Mouse (Mus musculus) hindbrain, embryonic 14.5 days (tissue): Measurements from ENCODE around the gene Hmg20b. TPM values are rescaled to one million over a fixed set of nuclear protein-coding genes. Genes with fewer than 3 reads are reported as not detected.

Experiments
- ATAC-seq: fragments of 200-750 bp; cut with Nextera tagmentation; 2 replicates; pipeline ENCODE4 v1.8.0; 2017; ENCODE audit warnings: moderate number of reproducible peaks, mild to moderate bottlenecking, moderate TSS enrichment, moderate library complexity; ENCODE audit not compliant: low FRiP score
- DNase-seq: peaks from one replicate; pipeline ENCODE4 v3.0.0-alpha.2; 2015; ENCODE audit warnings: low spot score
- H3K27ac ChIP-seq: fragments of 300-500 bp; sonication (generic); 2 replicates; pipeline ENCODE4 v1.5.1; 2014; ENCODE audit warnings: mild to moderate bottlenecking, moderate library complexity
- H3K27me3 ChIP-seq: fragments of 300-500 bp; sonication (generic); 2 replicates; pipeline ENCODE4 v1.6.1; 2014; ENCODE audit warnings: mild to moderate bottlenecking, low read length, mixed read lengths; ENCODE audit not compliant: control insufficient read depth, insufficient read depth
- H3K36me3 ChIP-seq: fragments of 300-500 bp; sonication (generic); replicated peaks from 2 replicates; pipeline ENCODE4 v1.6.1; 2014; ENCODE audit not compliant: control insufficient read depth, insufficient read depth
- H3K4me1 ChIP-seq: fragments of 300-500 bp; sonication (generic); replicated peaks from 2 replicates; pipeline ENCODE4 v1.6.1; 2014; ENCODE audit warnings: antibody characterized with exemption, low read length, mixed read lengths; ENCODE audit not compliant: control insufficient read depth, insufficient read depth
- H3K4me2 ChIP-seq: fragments of 300-500 bp; sonication (generic); replicated peaks from 2 replicates; pipeline ENCODE4 v1.6.1; 2014; ENCODE audit warnings: mild to moderate bottlenecking, moderate library complexity
- H3K4me3 ChIP-seq: fragments of 300-500 bp; sonication (generic); replicated peaks from 2 replicates; pipeline ENCODE4 v1.5.1; 2014; ENCODE audit warnings: mild to moderate bottlenecking, low read length
- H3K9ac ChIP-seq: fragments of 300-500 bp; sonication (generic); 2 replicates; pipeline ENCODE4 v1.6.1; 2014
- H3K9me3 ChIP-seq: fragments of 300-500 bp; sonication (generic); 2 replicates; pipeline ENCODE4 v1.6.1; 2016; ENCODE audit warnings: low read length; ENCODE audit not compliant: control insufficient read depth
- WGBS: fragments of 180-500 bp; shearing (Covaris S2); extraction: QIAGEN DNeasy Blood & Tissue Kit; methylation state at CpG from one replicate; pipeline ENCODE4 v1.1.7; 2014; 5-methylcytosine and 5-hydroxymethylcytosine counted together
- polyA plus RNA-seq: library from polyadenylated mRNA; unstranded; fragments of >200 nt; fragmentation: Nextera tagmentation; extraction: Ambion mirVana; gene quantifications from 2 replicates; pipeline ENCODE4 v1.2.1, GENCODE M21; 2014

The Hmg20b gene
- polyA plus RNA-seq, 1 experiment from 2014 or later, result 34.0 TPM

DNA sequence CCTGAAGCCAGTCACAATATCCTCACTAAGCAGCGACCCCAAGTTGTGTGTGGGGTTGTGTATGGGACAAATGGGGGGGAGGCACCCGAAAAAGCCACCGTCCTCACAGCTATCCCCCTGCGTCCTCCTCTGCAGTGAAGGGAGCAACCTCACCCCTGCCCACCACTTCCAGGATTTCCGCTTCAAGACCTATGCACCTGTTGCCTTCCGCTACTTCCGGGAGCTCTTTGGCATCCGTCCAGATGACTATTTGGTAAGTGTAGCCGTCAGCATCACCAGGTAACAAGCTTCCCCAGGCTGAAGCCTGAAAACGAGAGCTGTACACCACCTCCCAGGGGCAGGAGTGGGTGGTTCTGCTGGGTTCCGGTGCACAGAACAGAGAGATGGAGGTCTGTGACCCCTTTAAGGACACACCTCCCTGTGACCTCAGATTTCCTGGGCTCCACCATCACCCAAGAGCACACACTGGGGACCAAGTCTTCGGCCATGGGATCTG lies 44.1 kb downstream of the Hmg20b start:
- ATAC-seq, result no peak
- no peak overlapping the region for H3K4me3 ChIP-seq
- peaks cover 58% of the 10 kb centered on the region for H3K36me3 ChIP-seq
- WGBS, result 94% methylated on average over 12 of the region's 12 CpGs
- no peak overlapping the region for H3K4me2 ChIP-seq
- no peak for DNase-seq
- no peaks in the 10 kb centered on the region; the same call in 1 of the 2 replicates for H3K4me1 ChIP-seq
- no peaks in the 10 kb centered on the region for H3K27me3 ChIP-seq
- no peak overlapping the region for H3K27ac ChIP-seq
- H3K9me3 ChIP-seq, result no peaks in the 10 kb centered on the region
- no peak overlapping the region for H3K9ac ChIP-seq

DNA sequence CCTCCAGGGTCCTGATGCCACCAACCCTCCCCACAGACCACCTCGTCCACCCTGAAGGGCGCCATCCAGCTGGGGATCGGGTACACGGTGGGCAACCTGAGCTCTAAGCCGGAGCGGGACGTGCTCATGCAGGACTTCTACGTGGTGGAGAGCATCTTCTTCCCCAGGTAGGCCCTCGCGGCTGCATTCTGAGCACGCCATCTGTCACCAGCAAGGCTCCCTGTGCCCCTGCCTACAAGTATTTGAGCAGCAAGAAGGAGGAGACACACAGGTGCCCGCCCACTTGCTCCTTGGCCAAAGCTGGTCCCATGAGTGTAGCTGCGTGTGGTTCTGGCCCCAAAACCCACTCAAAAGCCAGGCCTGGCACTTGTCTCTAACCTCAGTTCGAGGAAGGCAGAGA lies 44.6 kb downstream of the Hmg20b start:
- no peak overlapping the region for H3K4me2 ChIP-seq
- DNase-seq (no peak), ATAC-seq (no peak)
- no peak overlapping the region for H3K4me3 ChIP-seq
- no peaks in the 10 kb centered on the region; the same call in 1 of the 2 replicates for H3K4me1 ChIP-seq
- no peak overlapping the region for H3K27ac ChIP-seq
- H3K9me3 ChIP-seq, result no peaks in the 10 kb centered on the region
- 93% methylated on average over 14 of the region's 14 CpGs for WGBS
- no peaks in the 10 kb centered on the region for H3K27me3 ChIP-seq
- peaks cover 52% of the 10 kb centered on the region for H3K36me3 ChIP-seq
- no peak overlapping the region for H3K9ac ChIP-seq

DNA sequence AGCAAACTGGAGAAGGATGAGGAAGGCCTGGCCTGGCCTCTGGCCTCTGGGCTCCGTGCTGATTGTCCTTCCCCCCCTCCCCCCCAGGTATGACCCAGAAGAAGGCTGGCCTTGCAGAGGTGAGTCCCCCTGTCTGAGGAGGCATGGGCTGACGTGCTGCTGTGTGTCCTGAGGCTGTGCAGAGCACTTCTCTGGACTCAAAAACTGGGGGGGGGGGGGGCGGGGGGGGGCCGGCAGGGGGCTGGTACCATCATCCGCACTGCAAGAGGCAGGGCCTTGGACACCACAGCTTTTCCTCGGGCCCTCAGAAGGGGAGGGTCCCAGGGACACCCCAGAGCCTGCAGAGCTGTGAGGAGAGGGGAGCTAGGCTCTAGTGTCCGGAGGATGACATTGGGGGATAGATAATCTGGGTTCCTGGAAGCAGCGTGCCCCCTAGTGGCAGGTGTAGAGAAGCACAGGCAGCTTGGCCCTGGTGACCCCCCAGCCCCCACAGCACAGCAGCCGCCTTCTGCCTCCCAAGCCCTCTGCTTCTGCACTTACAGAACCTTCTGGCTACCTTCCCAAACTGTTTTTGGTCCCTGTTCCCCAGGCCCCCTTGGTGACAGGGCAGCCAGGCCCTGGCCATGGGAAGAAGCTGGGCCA lies 45.6 kb downstream of the Hmg20b start:
- 28% methylated on average over 6 of the region's 9 CpGs for WGBS
- Histone ChIP-seq H3K9ac (no peak overlapping the region), H3K27me3 (no peaks in the 10 kb centered on the region), H3K4me2 (no peak overlapping the region), H3K27ac (no peak overlapping the region), H3K36me3 (peaks cover 42% of the 10 kb centered on the region), H3K4me1 (no peaks in the 10 kb centered on the region; the same call in 1 of the 2 replicates), H3K9me3 (no peaks in the 10 kb centered on the region), H3K4me3 (no peak overlapping the region)
- DNase-seq (no peak), ATAC-seq (no peak)

DNA sequence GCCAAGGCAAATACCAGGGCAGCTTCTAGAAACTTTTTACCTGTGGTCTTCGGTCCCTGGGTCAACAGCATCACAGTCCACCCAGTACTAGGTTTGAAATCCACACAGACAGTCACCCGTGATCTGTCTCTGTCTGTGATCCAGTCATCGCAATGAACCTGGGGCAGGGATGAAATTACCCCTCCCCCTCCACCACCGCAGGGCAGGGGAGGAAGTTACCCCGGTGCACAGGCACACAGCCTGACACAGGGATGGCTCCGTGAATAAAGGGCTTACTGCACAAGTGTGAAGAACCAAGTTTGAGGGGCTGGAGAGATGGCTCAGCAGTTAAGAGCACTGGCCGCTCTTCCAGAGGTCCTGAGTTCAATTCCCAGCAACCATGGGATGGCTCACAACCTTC lies 46.5 kb downstream of the Hmg20b start:
- H3K36me3 ChIP-seq, result peaks cover 33% of the 10 kb centered on the region
- H3K9ac ChIP-seq, result no peak overlapping the region
- no peak for ATAC-seq
- H3K9me3 ChIP-seq, result no peaks in the 10 kb centered on the region
- WGBS, result 79% methylated on average over 7 of the region's 7 CpGs
- DNase-seq, result no peak
- no peak overlapping the region for H3K27ac ChIP-seq
- H3K4me2 ChIP-seq, result no peak overlapping the region
- no peaks in the 10 kb centered on the region; the same call in 1 of the 2 replicates for H3K4me1 ChIP-seq
- no peak overlapping the region for H3K4me3 ChIP-seq
- H3K27me3 ChIP-seq, result no peaks in the 10 kb centered on the region

DNA sequence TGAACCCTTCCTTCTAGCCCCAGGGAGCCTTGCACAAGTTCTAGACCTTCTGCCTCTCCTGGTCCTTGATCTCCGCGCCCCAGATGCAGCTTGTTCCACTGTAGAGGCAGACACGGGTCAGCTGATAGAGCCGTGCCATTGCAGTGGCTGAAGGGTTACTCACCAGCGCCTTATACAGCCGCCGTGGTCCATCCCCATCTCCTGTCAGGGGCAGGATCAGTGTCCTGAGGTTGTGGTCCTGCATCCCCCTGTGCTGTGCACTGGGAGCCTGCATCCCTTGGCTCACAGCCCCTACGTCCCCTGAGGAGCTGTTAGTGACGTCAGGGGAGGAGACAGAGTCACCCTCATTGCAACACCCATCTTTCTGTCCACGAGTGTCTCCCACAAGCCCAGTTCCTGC lies 47.0 kb downstream of the Hmg20b start:
- Histone ChIP-seq H3K36me3 (peaks cover 28% of the 10 kb centered on the region), H3K4me2 (no peak overlapping the region), H3K9me3 (no peaks in the 10 kb centered on the region), H3K4me3 (no peak overlapping the region), H3K27ac (no peak overlapping the region), H3K9ac (no peak overlapping the region; the same call in 1 of the 2 replicates), H3K27me3 (no peaks in the 10 kb centered on the region), H3K4me1 (no peaks in the 10 kb centered on the region; the same call in 1 of the 2 replicates)
- DNase-seq, result no peak
- 79% methylated on average over 10 of the region's 10 CpGs for WGBS
- no peak for ATAC-seq

- Histone ChIP-seq H3K9ac (no peak overlapping the region), H3K36me3 (peaks cover 23% of the 10 kb centered on the region), H3K27me3 (no peaks in the 10 kb centered on the region), H3K9me3 (no peaks in the 10 kb centered on the region), H3K4me1 (no peaks in the 10 kb centered on the region; the same call in 1 of the 2 replicates), H3K4me2 (no peak overlapping the region), H3K27ac (no peak overlapping the region), H3K4me3 (no peak overlapping the region)
- no peak for DNase-seq
- 62% methylated on average over 14 of the region's 14 CpGs for WGBS
- ATAC-seq, result no peak
These were observed 47.5 kb downstream of the Hmg20b start for GRCm38 (mm10) chr10:81302781-81303218.

GRCm38 (mm10) chr10:81302288-81302687 lies 48.0 kb downstream of the Hmg20b start:
- Histone ChIP-seq H3K4me1 (no peaks in the 10 kb centered on the region; the same call in 1 of the 2 replicates), H3K27ac (no peak overlapping the region), H3K36me3 (peaks cover 18% of the 10 kb centered on the region), H3K4me3 (no peak overlapping the region), H3K9me3 (no peaks in the 10 kb centered on the region), H3K27me3 (no peaks in the 10 kb centered on the region), H3K4me2 (no peak overlapping the region), H3K9ac (no peak overlapping the region)
- DNase-seq (no peak), ATAC-seq (no peak)
- WGBS, result 57% methylated on average over 4 of the region's 4 CpGs

- ATAC-seq, result no peak
- WGBS, result 85% methylated on average over 9 of the region's 9 CpGs
These were observed 49.0 kb downstream of the Hmg20b start for GRCm38 (mm10) chr10:81301321-81301720.

GRCm38 (mm10) chr10:81300352-81300907 lies 49.9 kb downstream of the Hmg20b start:
- ATAC-seq (no peak), DNase-seq (no peak)
- Histone ChIP-seq H3K4me2 (no peak overlapping the region), H3K9ac (no peak overlapping the region), H3K27me3 (no peaks in the 10 kb centered on the region), H3K36me3 (no peaks in the 10 kb centered on the region), H3K9me3 (no peaks in the 10 kb centered on the region), H3K4me3 (no peak overlapping the region), H3K27ac (no peak overlapping the region), H3K4me1 (no peaks in the 10 kb centered on the region; the same call in 1 of the 2 replicates)
- WGBS, result 81% methylated on average over 9 of the region's 9 CpGs

More at GRCm38 (mm10) chr10:81301321-81301720, 49.0 kb downstream of the Hmg20b start:
- Histone ChIP-seq H3K9me3 (no peaks in the 10 kb centered on the region), H3K4me3 (no peak overlapping the region), H3K27ac (no peak overlapping the region), H3K4me1 (no peaks in the 10 kb centered on the region; the same call in 1 of the 2 replicates), H3K4me2 (no peak overlapping the region), H3K9ac (no peak overlapping the region), H3K27me3 (no peaks in the 10 kb centered on the region), H3K36me3 (peaks cover 9% of the 10 kb centered on the region)
- DNase-seq, result no peak
